Mouse (Mus musculus): ENCODE measurements at regions not wholly inside any gene's neighbourhood (a gene's known extent, or its start where the extent isn't known, plus 50 kb on each side); places are given as distances from the start of the nearest gene placed in this dataset.

GRCm38 (mm10) chr3:78792440-78793057 is 493.8 kb downstream of the Rapgef2 start:
- Histone ChIP-seq H3K4me2 (no peak overlapping the region), H3K9ac (no peak overlapping the region), H3K9me3 (ENCODE audit: low read depth, low read length) (no peaks in the 10 kb centered on the region), H3K27me3 (ENCODE audit: insufficient read depth, low read length) (no peaks in the 10 kb centered on the region), H3K4me1 (ENCODE audit: insufficient read depth) (no peaks in the 10 kb centered on the region), H3K4me3 (ENCODE audit: low read depth, low read length) (no peak overlapping the region), H3K27ac (ENCODE audit: low read depth) (no peak overlapping the region), H3K36me3 (ENCODE audit: insufficient read depth) (no peaks in the 10 kb centered on the region)
- ATAC-seq (ENCODE audit: insufficient read depth) (no peak), DNase-seq (no peak)
- TF ChIP-seq CTCF (IDR thresholded peaks at IDR 0.05; ENCODE audit: low read depth): no peak
- over 99% methylated on average over 7 of the region's 7 CpGs for WGBS

GRCm38 (mm10) chr3:78782766-78783165 is 503.6 kb downstream of the Rapgef2 start:
- no peak for ATAC-seq (ENCODE audit: insufficient read depth)
- no peak overlapping the region for H3K9ac ChIP-seq
- no peak overlapping the region for H3K4me3 ChIP-seq (ENCODE audit: low read depth, low read length)
- no peaks in the 10 kb centered on the region for H3K36me3 ChIP-seq (ENCODE audit: insufficient read depth)
- TF ChIP-seq CTCF (IDR thresholded peaks at IDR 0.05; ENCODE audit: low read depth): no peak
- H3K4me2 ChIP-seq: no peak overlapping the region
- H3K9me3 ChIP-seq (ENCODE audit: low read depth, low read length): no peaks in the 10 kb centered on the region
- H3K4me1 ChIP-seq (ENCODE audit: insufficient read depth): no peaks in the 10 kb centered on the region
- H3K27ac ChIP-seq (ENCODE audit: low read depth): no peak overlapping the region
- 83% methylated on average over 1 of the region's 1 CpGs for WGBS
- no peaks in the 10 kb centered on the region for H3K27me3 ChIP-seq (ENCODE audit: insufficient read depth, low read length)
- no peak for DNase-seq

DNA sequence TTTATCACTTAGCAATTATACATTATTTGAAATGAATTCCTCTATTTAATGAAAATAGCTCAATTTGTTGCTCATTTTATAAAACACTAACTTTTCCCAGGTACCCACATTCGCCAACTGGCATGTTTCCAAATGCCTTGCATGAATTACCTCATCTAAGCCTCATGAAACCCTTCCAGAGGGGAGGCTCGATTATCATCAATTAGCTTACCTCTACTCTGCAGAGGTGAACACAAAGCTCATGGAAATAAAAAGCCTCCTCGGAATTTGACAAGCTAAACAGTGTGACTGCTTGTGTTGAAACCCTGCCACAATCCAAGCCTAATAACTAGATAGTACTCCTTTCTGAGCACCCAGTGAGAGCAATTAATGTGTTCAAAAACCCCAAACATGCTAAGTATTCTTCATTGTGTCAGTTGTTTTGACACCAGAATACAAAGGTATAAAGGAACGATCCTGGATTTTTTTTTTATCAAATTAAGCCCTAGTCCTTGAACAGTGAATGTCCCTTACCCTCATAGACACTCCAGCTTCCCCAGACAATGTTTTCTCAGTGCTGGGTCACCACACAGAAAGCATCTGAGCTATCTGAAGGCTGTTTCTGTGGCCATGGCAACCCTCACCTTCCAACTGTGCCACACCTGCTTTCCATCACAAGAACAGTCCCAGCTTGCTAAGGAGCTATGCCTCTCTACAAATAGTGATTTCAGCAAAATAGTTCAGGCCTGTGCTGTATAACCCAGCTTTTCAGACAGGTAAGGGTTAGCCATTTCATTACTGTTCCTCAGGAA is 530.4 kb downstream of the Rapgef2 start:
- no peaks in the 10 kb centered on the region for H3K27me3 ChIP-seq (ENCODE audit: insufficient read depth, low read length)
- no peak overlapping the region for H3K4me3 ChIP-seq (ENCODE audit: low read depth, low read length)
- H3K9ac ChIP-seq: no peak overlapping the region
- H3K4me1 ChIP-seq (ENCODE audit: insufficient read depth): no peaks in the 10 kb centered on the region
- ATAC-seq (ENCODE audit: insufficient read depth): no peak
- no peak overlapping the region for H3K4me2 ChIP-seq
- no peak for DNase-seq
- TF ChIP-seq CTCF (IDR thresholded peaks at IDR 0.05; ENCODE audit: low read depth): no peak
- 62% methylated on average over 4 of the region's 4 CpGs for WGBS
- H3K36me3 ChIP-seq (ENCODE audit: insufficient read depth): no peaks in the 10 kb centered on the region
- H3K9me3 ChIP-seq (ENCODE audit: low read depth, low read length): no peaks in the 10 kb centered on the region
- no peak overlapping the region for H3K27ac ChIP-seq (ENCODE audit: low read depth)

DNA sequence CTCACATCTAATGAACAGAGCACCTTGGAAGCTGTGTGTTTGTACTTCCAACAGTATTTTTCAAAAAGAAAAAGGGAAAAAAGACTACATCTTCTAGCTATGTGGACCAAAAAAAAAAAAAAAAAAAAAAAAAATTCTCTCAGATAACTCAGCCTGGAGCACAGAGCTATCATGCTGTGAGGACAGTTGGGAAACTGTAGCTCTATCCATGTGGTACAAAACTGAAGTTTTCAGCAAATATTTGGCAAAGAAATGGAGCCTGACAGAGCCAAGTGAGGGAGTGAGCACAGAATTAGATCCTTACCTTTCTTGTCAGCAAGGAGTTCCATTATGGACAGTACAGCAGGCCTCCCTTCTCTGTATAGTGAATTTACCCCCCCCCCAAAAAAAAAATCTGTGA is 550.2 kb downstream of the Rapgef2 start:
- H3K27me3 ChIP-seq (ENCODE audit: insufficient read depth, low read length): no peaks in the 10 kb centered on the region
- H3K4me2 ChIP-seq: no peak overlapping the region
- no peaks in the 10 kb centered on the region for H3K9me3 ChIP-seq (ENCODE audit: low read depth, low read length)
- no peak for ATAC-seq (ENCODE audit: insufficient read depth)
- TF ChIP-seq CTCF (IDR thresholded peaks at IDR 0.05; ENCODE audit: low read depth): no peak
- H3K4me1 ChIP-seq (ENCODE audit: insufficient read depth): no peaks in the 10 kb centered on the region
- H3K36me3 ChIP-seq (ENCODE audit: insufficient read depth): no peaks in the 10 kb centered on the region
- no peak overlapping the region for H3K27ac ChIP-seq (ENCODE audit: low read depth)
- H3K9ac ChIP-seq: no peak overlapping the region
- DNase-seq: peak; percentile 6
- H3K4me3 ChIP-seq (ENCODE audit: low read depth, low read length): no peak overlapping the region

DNA sequence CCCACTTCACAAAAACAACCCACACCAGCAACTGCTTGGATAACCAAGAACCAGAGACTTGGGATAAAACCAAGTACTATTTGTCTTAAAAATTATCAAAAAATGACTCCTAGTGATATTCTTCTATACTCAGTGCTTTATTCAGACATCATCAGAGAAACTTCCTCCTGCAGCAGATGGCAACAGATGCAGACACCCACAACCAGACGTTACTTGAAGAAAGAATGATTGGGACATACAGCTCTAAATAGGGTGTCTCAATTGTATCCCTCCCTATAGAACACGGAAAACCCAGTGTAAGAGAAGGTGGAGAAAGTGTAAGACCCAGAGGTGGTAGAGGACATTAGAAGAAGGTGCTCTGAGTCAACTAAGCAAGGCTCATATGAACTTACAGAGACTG is 569.6 kb downstream of the Rapgef2 start:
- ATAC-seq (ENCODE audit: insufficient read depth) (no peak), DNase-seq (no peak)
- Histone ChIP-seq H3K4me2 (no peak overlapping the region), H3K27me3 (ENCODE audit: insufficient read depth, low read length) (no peaks in the 10 kb centered on the region), H3K4me3 (ENCODE audit: low read depth, low read length) (no peak overlapping the region), H3K9ac (no peak overlapping the region), H3K36me3 (ENCODE audit: insufficient read depth) (no peaks in the 10 kb centered on the region), H3K27ac (ENCODE audit: low read depth) (no peak overlapping the region), H3K9me3 (ENCODE audit: low read depth, low read length) (no peaks in the 10 kb centered on the region), H3K4me1 (ENCODE audit: insufficient read depth) (no peaks in the 10 kb centered on the region)
- 75% methylated on average over 2 of the region's 2 CpGs for WGBS
- TF ChIP-seq CTCF (IDR thresholded peaks at IDR 0.05; ENCODE audit: low read depth): no peak

GRCm38 (mm10) chr3:78707687-78708086 is 578.6 kb downstream of the Rapgef2 start:
- no peaks in the 10 kb centered on the region for H3K36me3 ChIP-seq (ENCODE audit: insufficient read depth)

DNA sequence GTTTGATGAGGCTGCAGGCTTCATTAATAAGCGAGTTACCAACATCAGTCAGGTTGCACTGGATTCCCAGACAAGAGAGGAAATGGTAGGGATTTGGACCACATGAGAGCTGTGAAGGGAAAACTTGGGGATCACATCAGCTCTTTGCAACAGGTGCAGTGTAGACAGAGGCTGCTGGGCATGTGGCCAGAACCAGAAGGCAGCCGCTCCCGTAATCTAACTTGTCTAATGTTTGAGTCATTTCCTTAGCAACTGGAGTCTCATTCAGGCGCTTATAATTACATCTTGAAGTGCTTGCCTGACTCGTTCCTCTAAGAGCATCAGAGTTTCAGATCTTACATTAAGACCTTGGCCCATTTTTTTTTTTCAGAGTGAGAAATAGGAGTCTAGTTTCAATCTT is 587.4 kb downstream of the Rapgef2 start:
- H3K36me3 ChIP-seq (ENCODE audit: insufficient read depth): no peaks in the 10 kb centered on the region
- peak; percentile 56 for DNase-seq
- no peaks in the 10 kb centered on the region for H3K4me1 ChIP-seq (ENCODE audit: insufficient read depth)
- H3K27me3 ChIP-seq (ENCODE audit: insufficient read depth, low read length): no peaks in the 10 kb centered on the region
- H3K4me2 ChIP-seq: no peak overlapping the region
- WGBS: 21% methylated on average over 5 of the region's 5 CpGs
- H3K9me3 ChIP-seq (ENCODE audit: low read depth, low read length): no peaks in the 10 kb centered on the region
- H3K4me3 ChIP-seq (ENCODE audit: low read depth, low read length): no peak overlapping the region
- H3K27ac ChIP-seq (ENCODE audit: low read depth): no peak overlapping the region
- no peak for TF ChIP-seq CTCF (IDR thresholded peaks at IDR 0.05; ENCODE audit: low read depth)
- no peak overlapping the region for H3K9ac ChIP-seq
- ATAC-seq (ENCODE audit: insufficient read depth): peak; percentile 56; the same call in 1 of the 2 replicates

More at GRCm38 (mm10) chr3:78707687-78708086, 578.6 kb downstream of the Rapgef2 start:
- ATAC-seq (ENCODE audit: insufficient read depth) (no peak), DNase-seq (no peak)
- no peak overlapping the region for H3K27ac ChIP-seq (ENCODE audit: low read depth)
- 76% methylated on average over 1 of the region's 1 CpGs for WGBS
- no peaks in the 10 kb centered on the region for H3K9me3 ChIP-seq (ENCODE audit: low read depth, low read length)
- no peaks in the 10 kb centered on the region for H3K27me3 ChIP-seq (ENCODE audit: insufficient read depth, low read length)
- TF ChIP-seq CTCF (IDR thresholded peaks at IDR 0.05; ENCODE audit: low read depth): no peak
- H3K4me2 ChIP-seq: no peak overlapping the region
- no peak overlapping the region for H3K9ac ChIP-seq
- no peak overlapping the region for H3K4me3 ChIP-seq (ENCODE audit: low read depth, low read length)
- no peaks in the 10 kb centered on the region for H3K4me1 ChIP-seq (ENCODE audit: insufficient read depth)

All from lung, embryonic 14.5 days (tissue).